Mouse (Mus musculus) forebrain, embryonic 14.5 days (tissue): ENCODE results near the gene Gm28374. TPM values are rescaled to one million over a fixed set of nuclear protein-coding genes. Genes with fewer than 3 reads are reported as not detected.

Source experiments
- ATAC-seq: fragments of 200-750 bp; cut with Nextera tagmentation; 2 replicates; pipeline ENCODE4 v1.8.0; 2017; ENCODE audit warnings: mild to moderate bottlenecking, moderate library complexity
- DNase-seq: peaks from one replicate; pipeline ENCODE4 v3.0.0-alpha.2; 2015; ENCODE audit warnings: low spot score
- H3K27ac ChIP-seq: fragments of 300-500 bp; sonication (generic); 2 replicates; pipeline ENCODE4 v1.5.1; 2014; ENCODE audit warnings: low read depth, mild to moderate bottlenecking, control low read depth, low read length, moderate library complexity
- H3K27me3 ChIP-seq: fragments of 300-500 bp; sonication (generic); replicated peaks from 2 replicates; pipeline ENCODE4 v1.6.1; 2014; ENCODE audit warnings: low read length, control low read depth, mixed read lengths; ENCODE audit not compliant: control insufficient read depth, insufficient read depth
- H3K36me3 ChIP-seq: fragments of 300-500 bp; sonication (generic); 2 replicates; pipeline ENCODE4 v1.6.1; 2014; ENCODE audit warnings: low read length, control low read depth; ENCODE audit not compliant: control insufficient read depth, insufficient read depth
- H3K4me1 ChIP-seq: fragments of 300-500 bp; sonication (generic); 2 replicates; pipeline ENCODE4 v1.6.1; 2014; ENCODE audit warnings: antibody characterized with exemption, low read length, control low read depth; ENCODE audit not compliant: control insufficient read depth, insufficient read depth
- H3K4me2 ChIP-seq: fragments of 300-500 bp; sonication (generic); 2 replicates; pipeline ENCODE4 v1.6.1; 2014; ENCODE audit warnings: mild to moderate bottlenecking, control low read depth, low read length
- H3K4me3 ChIP-seq: fragments of 300-500 bp; sonication (generic); 2 replicates; pipeline ENCODE4 v1.5.1; 2014; ENCODE audit warnings: low read depth, low read length, control low read depth
- H3K9ac ChIP-seq: fragments of 300-500 bp; sonication (generic); 2 replicates; pipeline ENCODE4 v1.6.1; 2014; ENCODE audit warnings: mild to moderate bottlenecking, low read length, control low read depth, moderate library complexity
- H3K9me3 ChIP-seq: fragments of 300-500 bp; sonication (generic); replicated peaks from 2 replicates; pipeline ENCODE4 v1.6.1; 2016; ENCODE audit warnings: low read length, control low read depth, mixed read lengths; ENCODE audit not compliant: control insufficient read depth
- WGBS: fragments of 180-500 bp; shearing (Covaris S2); extraction: QIAGEN DNeasy Blood & Tissue Kit; methylation state at CpG from one replicate; pipeline ENCODE4 v1.1.7; 2014; 5-methylcytosine and 5-hydroxymethylcytosine counted together
- polyA plus RNA-seq: library from polyadenylated mRNA; unstranded; fragments of >200 nt; fragmentation: Nextera tagmentation; extraction: Ambion mirVana; gene quantifications from 2 replicates; pipeline ENCODE4 v1.2.1, GENCODE M21; 2014

Gene Gm28374
- polyA plus RNA-seq, 1 experiment from 2014 or later = 1.4 TPM

- 92% methylated on average over 5 of the region's 5 CpGs for WGBS
- no peak for ATAC-seq
- H3K27me3 ChIP-seq = no peaks in the 10 kb centered on the region
Measured at GRCm38 (mm10) chr19:6073889-6074288, 8.2 kb downstream of the Gm28374 start.

GRCm38 (mm10) chr19:6071261-6071660, 10.8 kb downstream of the Gm28374 start:
- no peak for DNase-seq
- Histone ChIP-seq H3K9ac (no peak overlapping the region), H3K27ac (no peak overlapping the region), H3K9me3 (no peaks in the 10 kb centered on the region), H3K36me3 (peaks cover 49% of the 10 kb centered on the region), H3K4me1 (peaks cover 10% of the 10 kb centered on the region), H3K4me3 (no peak overlapping the region), H3K27me3 (no peaks in the 10 kb centered on the region), H3K4me2 (no peak overlapping the region)
- WGBS = 96% methylated on average over 19 of the region's 19 CpGs
- ATAC-seq = no peak

More at GRCm38 (mm10) chr19:6073889-6074288, 8.2 kb downstream of the Gm28374 start:
- H3K27ac ChIP-seq = no peak overlapping the region
- peaks cover 46% of the 10 kb centered on the region for H3K36me3 ChIP-seq
- DNase-seq = no peak
- H3K9me3 ChIP-seq = no peaks in the 10 kb centered on the region
- no peak overlapping the region for H3K4me2 ChIP-seq
- H3K9ac ChIP-seq = no peak overlapping the region
- peaks cover 7% of the 10 kb centered on the region for H3K4me1 ChIP-seq
- H3K4me3 ChIP-seq = no peak overlapping the region

- ATAC-seq = no peak
- Histone ChIP-seq H3K9ac (no peak overlapping the region), H3K4me3 (no peak overlapping the region), H3K4me2 (no peak overlapping the region), H3K36me3 (peaks cover 49% of the 10 kb centered on the region), H3K4me1 (peaks cover 9% of the 10 kb centered on the region; the same call in 1 of the 2 replicates), H3K27me3 (no peaks in the 10 kb centered on the region), H3K9me3 (no peaks in the 10 kb centered on the region), H3K27ac (no peak overlapping the region)
- 92% methylated on average over 31 of the region's 31 CpGs for WGBS
- DNase-seq = no peak
Measured at GRCm38 (mm10) chr19:6070571-6071250, 11.3 kb downstream of the Gm28374 start.

- Histone ChIP-seq H3K36me3 (peaks cover 44% of the 10 kb centered on the region), H3K4me2 (no peak overlapping the region), H3K9ac (no peak overlapping the region), H3K4me1 (peaks cover 9% of the 10 kb centered on the region; the same call in 1 of the 2 replicates), H3K4me3 (no peak overlapping the region), H3K27ac (no peak overlapping the region), H3K27me3 (no peaks in the 10 kb centered on the region), H3K9me3 (no peaks in the 10 kb centered on the region)
- ATAC-seq = no peak
- no peak for DNase-seq
- 93% methylated on average over 10 of the region's 10 CpGs for WGBS
Measured at GRCm38 (mm10) chr19:6069851-6070250, 12.2 kb downstream of the Gm28374 start.

- WGBS = 81% methylated on average over 4 of the region's 4 CpGs
- DNase-seq = no peak
Measured at GRCm38 (mm10) chr19:6068951-6069350, 13.1 kb downstream of the Gm28374 start.

GRCm38 (mm10) chr19:6067724-6068415, 14.2 kb downstream of the Gm28374 start, which contains the start of gene Tm7sf2:
TSS of gene Tm7sf2 (minus strand) at chr19:6068373.
- H3K4me3 ChIP-seq = peak within 1 kb of the TSS; percentile 49
- DNase-seq (peak; percentile 94), ATAC-seq (peak; percentile 93)
- peak within 1 kb of the TSS; percentile 83 for H3K27ac ChIP-seq
- peaks cover 32% of the 10 kb centered on the region for H3K36me3 ChIP-seq
- WGBS = 10% methylated on average over 30 of the region's 33 CpGs
- peak within 1 kb of the TSS; percentile 77 for H3K9ac ChIP-seq
- H3K9me3 ChIP-seq = no peaks in the 10 kb centered on the region
- peaks cover 9% of the 10 kb centered on the region; the same call in 1 of the 2 replicates for H3K4me1 ChIP-seq
- H3K27me3 ChIP-seq = no peaks in the 10 kb centered on the region
- H3K4me2 ChIP-seq = peak within 1 kb of the TSS; percentile 93

More at GRCm38 (mm10) chr19:6068951-6069350, 13.1 kb downstream of the Gm28374 start:
- Histone ChIP-seq H3K4me2 (no peak overlapping the region), H3K9ac (no peak overlapping the region), H3K36me3 (peaks cover 37% of the 10 kb centered on the region), H3K27ac (no peak overlapping the region), H3K4me3 (no peak overlapping the region), H3K4me1 (peaks cover 9% of the 10 kb centered on the region; the same call in 1 of the 2 replicates), H3K9me3 (no peaks in the 10 kb centered on the region), H3K27me3 (no peaks in the 10 kb centered on the region)
- no peak for ATAC-seq

- H3K4me1 ChIP-seq = peaks cover 14% of the 10 kb centered on the region
- peak overlapping the region; percentile 49 for H3K4me3 ChIP-seq
- peak overlapping the region; percentile 93 for H3K4me2 ChIP-seq
- peak overlapping the region; percentile 77 for H3K9ac ChIP-seq
- no peaks in the 10 kb centered on the region for H3K9me3 ChIP-seq
- ATAC-seq (peak; percentile 77), DNase-seq (peak; percentile 89)
- peaks cover 29% of the 10 kb centered on the region for H3K36me3 ChIP-seq
- H3K27ac ChIP-seq = peak overlapping the region; percentile 83
- H3K27me3 ChIP-seq = no peaks in the 10 kb centered on the region
- WGBS = under 1% methylated on average over 29 of the region's 30 CpGs
Measured at GRCm38 (mm10) chr19:6067011-6067723, 14.9 kb downstream of the Gm28374 start.

GRCm38 (mm10) chr19:6066571-6066970, 15.5 kb downstream of the Gm28374 start:
- H3K4me3 ChIP-seq = peak overlapping the region; percentile 49
- DNase-seq (peak; percentile 14), ATAC-seq (peak; percentile 15)
- H3K27ac ChIP-seq = peak overlapping the region; percentile 83
- peaks cover 28% of the 10 kb centered on the region for H3K36me3 ChIP-seq
- peak overlapping the region; percentile 93 for H3K4me2 ChIP-seq
- no peaks in the 10 kb centered on the region for H3K27me3 ChIP-seq
- H3K9me3 ChIP-seq = no peaks in the 10 kb centered on the region
- 36% methylated on average over 5 of the region's 5 CpGs for WGBS
- peaks cover 18% of the 10 kb centered on the region for H3K4me1 ChIP-seq
- H3K9ac ChIP-seq = peak overlapping the region; percentile 77
